Mouse (Mus musculus) kidney, embryonic 16.5 days (tissue): Measurements from ENCODE around the gene Rhof. TPM values are rescaled to one million over a fixed set of nuclear protein-coding genes. Genes with fewer than 3 reads are reported as not detected.
"Not testable (repeated sequence)": the region's sequence is repeated elsewhere in the genome, so short reads cannot be mapped to it uniquely, and the experiment has no call there.

Source experiments
- ATAC-seq: fragments of 200-750 bp; cut with Nextera tagmentation; 2 replicates; pipeline ENCODE4 v1.8.0; 2017; ENCODE audit warnings: moderate TSS enrichment; ENCODE audit not compliant: low FRiP score, low TSS enrichment
- H3K27ac ChIP-seq: fragments of 300-500 bp; sonication (generic); 2 replicates; pipeline ENCODE4 v1.5.1; 2014; ENCODE audit warnings: low read length
- H3K27me3 ChIP-seq: fragments of 300-500 bp; sonication (generic); 2 replicates; pipeline ENCODE4 v1.6.1; 2014; ENCODE audit warnings: low read length, control low read depth, mixed read lengths; ENCODE audit not compliant: insufficient read depth
- H3K36me3 ChIP-seq: fragments of 300-500 bp; sonication (generic); 2 replicates; pipeline ENCODE4 v1.6.1; 2014; ENCODE audit warnings: low read length, control low read depth, mixed read lengths; ENCODE audit not compliant: insufficient read depth
- H3K4me1 ChIP-seq: fragments of 300-500 bp; sonication (generic); 2 replicates; pipeline ENCODE4 v1.6.1; 2014; ENCODE audit warnings: low read length, control low read depth, mixed read lengths; ENCODE audit not compliant: insufficient read depth
- H3K4me2 ChIP-seq: fragments of 300-500 bp; sonication (generic); replicated peaks from 2 replicates; pipeline ENCODE4 v1.6.1; 2014; ENCODE audit warnings: low read depth, low read length
- H3K4me3 ChIP-seq: fragments of 300-500 bp; sonication (generic); 2 replicates; pipeline ENCODE4 v1.5.1; 2014; ENCODE audit warnings: mild to moderate bottlenecking, low read length
- H3K9ac ChIP-seq: fragments of 300-500 bp; sonication (generic); replicated peaks from 2 replicates; pipeline ENCODE4 v1.6.1; 2014; ENCODE audit warnings: low read length
- H3K9me3 ChIP-seq: fragments of 300-500 bp; sonication (generic); 2 replicates; pipeline ENCODE4 v1.6.1; 2016; ENCODE audit warnings: low read length, control low read depth
- WGBS: fragments of 180-500 bp; shearing (Covaris S2); extraction: QIAGEN DNeasy Blood & Tissue Kit; methylation state at CpG from one replicate; pipeline ENCODE4 v1.1.7; 2014; 5-methylcytosine and 5-hydroxymethylcytosine counted together
- polyA plus RNA-seq: library from polyadenylated mRNA; unstranded; fragments of >200 nt; fragmentation: Nextera tagmentation; extraction: Ambion mirVana; gene quantifications from 2 replicates; pipeline ENCODE4 v1.2.1, GENCODE M21; 2015

Gene Rhof
- polyA plus RNA-seq, 1 experiment from 2014 or later, result 3.2 TPM

GRCm38 (mm10) chr5:123061402-123061749, 71.1 kb downstream of the Rhof start:
- H3K4me2 ChIP-seq, H3K36me3 ChIP-seq, H3K27ac ChIP-seq, ATAC-seq, H3K4me3 ChIP-seq, H3K9ac ChIP-seq, H3K27me3 ChIP-seq, H3K9me3 ChIP-seq: not testable (repeated sequence)
- WGBS, result 86% methylated on average over 6 of the region's 6 CpGs
- H3K4me1 ChIP-seq, result peaks cover 13% of the 10 kb centered on the region

DNA sequence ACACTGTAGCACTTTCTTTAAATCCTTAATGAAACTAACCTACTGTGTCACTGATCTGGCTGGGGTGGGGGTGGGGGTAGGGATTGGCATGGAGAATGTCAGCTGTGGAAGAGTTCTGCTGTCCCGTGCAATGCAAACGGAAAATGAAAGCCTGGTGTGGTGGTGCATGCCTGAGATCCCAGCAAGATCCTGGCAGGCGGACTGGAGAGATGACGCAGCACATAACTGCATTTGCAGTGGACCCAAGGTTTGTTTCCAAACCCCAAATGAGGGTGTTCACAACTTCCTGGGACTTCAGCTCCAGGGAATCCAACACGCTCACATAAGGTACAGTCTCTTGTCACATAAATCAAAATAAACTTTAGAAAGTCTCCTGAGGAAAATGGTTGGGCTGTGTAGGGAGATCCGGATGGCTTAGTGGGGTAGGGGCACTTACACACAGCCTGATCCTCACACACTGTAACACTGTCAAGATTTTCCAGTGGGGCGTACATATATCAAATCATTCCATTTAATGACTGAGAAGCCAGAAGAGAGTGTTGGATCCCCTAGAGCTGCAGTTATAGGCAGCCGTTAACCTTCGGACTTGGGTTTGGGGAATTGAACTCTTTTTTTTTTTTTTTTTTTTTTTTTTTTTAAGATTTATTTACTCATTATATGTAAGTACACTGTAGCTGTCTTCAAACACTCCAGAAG, 71.6 kb downstream of the Rhof start:
- no peaks in the 10 kb centered on the region for H3K36me3 ChIP-seq
- H3K9me3 ChIP-seq, result no peaks in the 10 kb centered on the region
- no peak for ATAC-seq
- no peak overlapping the region for H3K9ac ChIP-seq
- H3K27me3 ChIP-seq, result no peaks in the 10 kb centered on the region
- H3K4me1 ChIP-seq, result peaks cover 13% of the 10 kb centered on the region
- WGBS, result 54% methylated on average over 9 of the region's 9 CpGs
- H3K4me2 ChIP-seq, result no peak overlapping the region
- H3K4me3 ChIP-seq, result no peak overlapping the region
- no peak overlapping the region for H3K27ac ChIP-seq

DNA sequence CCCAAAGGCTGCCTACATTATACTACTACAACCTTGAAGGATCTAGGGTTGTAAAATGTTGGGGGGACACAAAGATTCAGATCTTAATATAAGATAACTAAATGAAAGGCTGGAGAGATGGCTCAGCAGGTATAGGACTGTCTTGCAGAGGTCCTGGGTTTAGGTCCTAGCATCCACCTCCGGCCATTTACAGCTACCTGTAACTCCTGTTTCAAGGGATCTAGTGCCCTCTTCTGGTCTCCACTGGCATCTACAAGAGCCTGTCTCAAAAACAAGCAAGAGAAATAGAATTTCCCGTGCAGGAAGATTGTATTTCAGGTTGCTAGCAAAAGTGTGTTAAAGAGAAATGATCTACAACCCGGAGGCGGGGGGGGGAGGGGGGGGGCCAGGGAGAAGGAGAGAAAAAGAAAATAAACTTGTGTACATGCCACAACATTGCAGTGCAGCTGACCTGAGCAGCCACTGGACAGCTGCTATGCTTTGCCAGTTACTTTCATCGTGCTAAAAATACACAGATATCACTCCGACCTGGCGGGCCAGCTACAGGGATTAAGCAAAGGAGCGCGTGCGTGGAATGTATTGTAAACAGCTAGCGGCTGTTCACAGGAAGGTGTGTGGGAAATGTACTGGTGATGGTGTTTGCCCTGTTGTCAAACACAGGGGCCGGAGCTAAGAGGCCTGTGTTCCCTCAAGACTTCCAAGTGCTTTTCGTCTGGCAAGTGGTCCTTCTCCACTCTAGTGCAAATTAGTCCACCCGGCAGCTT, 72.6 kb downstream of the Rhof start:
- no peak overlapping the region for H3K4me2 ChIP-seq
- WGBS, result 17% methylated on average over 14 of the region's 14 CpGs
- H3K4me1 ChIP-seq, result peaks cover 13% of the 10 kb centered on the region
- no peak overlapping the region for H3K4me3 ChIP-seq
- 0 out of 2 replicates have a peak overlapping the region, but pooled peaks have one; percentile 14 for H3K9ac ChIP-seq
- no peaks in the 10 kb centered on the region for H3K36me3 ChIP-seq
- no peak for ATAC-seq
- H3K27ac ChIP-seq, result 0 out of 2 replicates have a peak overlapping the region, but pooled peaks have one; percentile 9
- no peaks in the 10 kb centered on the region for H3K27me3 ChIP-seq
- H3K9me3 ChIP-seq, result no peaks in the 10 kb centered on the region

DNA sequence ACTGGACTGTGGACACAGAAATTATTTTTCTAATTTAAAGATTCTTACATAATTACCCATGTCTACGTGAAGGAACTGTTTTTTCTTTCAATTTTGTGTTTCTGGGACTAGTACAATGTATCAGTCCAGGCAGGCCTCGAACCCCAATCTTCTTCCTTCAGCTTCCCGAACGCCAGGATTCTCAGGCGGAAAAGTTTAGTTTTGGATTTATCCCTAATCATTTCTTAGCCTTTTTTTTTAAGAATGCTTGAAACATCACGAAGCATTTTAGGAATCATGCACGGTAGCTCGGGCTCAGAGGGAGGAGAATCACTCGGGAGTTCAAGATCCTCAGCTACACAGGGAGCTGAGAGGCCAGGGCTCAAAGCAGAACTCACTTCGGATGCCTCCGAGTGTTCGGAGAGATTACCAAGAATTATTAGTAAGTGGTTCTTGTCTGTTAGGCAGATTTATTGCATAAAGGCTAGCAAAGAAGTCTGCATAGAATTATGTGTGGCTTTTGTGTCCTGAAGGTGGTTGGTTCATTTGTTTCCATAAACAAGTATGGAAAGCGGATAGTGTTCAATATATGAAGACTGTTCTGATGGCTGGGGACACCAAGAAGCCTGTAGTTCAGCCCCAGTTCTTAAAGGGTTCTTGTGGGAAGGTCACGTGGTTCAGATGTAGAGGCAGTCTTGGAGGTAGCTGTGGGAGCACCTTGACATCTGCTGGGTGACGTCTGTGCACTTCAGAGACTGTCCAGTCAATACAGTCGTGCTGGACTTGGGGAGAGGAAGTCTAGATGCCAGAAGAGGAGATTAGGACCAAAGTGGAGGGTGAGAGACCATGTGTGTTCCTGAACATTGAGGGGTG, 74.0 kb downstream of the Rhof start:
- Histone ChIP-seq H3K27me3 (no peaks in the 10 kb centered on the region), H3K9me3 (no peaks in the 10 kb centered on the region), H3K27ac (peak overlapping the region; percentile 41), H3K4me1 (peaks cover 13% of the 10 kb centered on the region), H3K36me3 (no peaks in the 10 kb centered on the region), H3K9ac (peak overlapping the region; percentile 65), H3K4me3 (peak overlapping the region; percentile 49), H3K4me2 (peak overlapping the region; percentile 52)
- ATAC-seq, result no peak
- WGBS, result 38% methylated on average over 16 of the region's 16 CpGs

GRCm38 (mm10) chr5:123057366-123058250, 74.9 kb downstream of the Rhof start:
- peak overlapping the region; percentile 41 for H3K27ac ChIP-seq
- H3K9ac ChIP-seq, result peak overlapping the region; percentile 65
- peak; percentile 91 for ATAC-seq
- peak overlapping the region; percentile 49 for H3K4me3 ChIP-seq
- peaks cover 13% of the 10 kb centered on the region for H3K4me1 ChIP-seq
- H3K9me3 ChIP-seq, result no peaks in the 10 kb centered on the region
- 8% methylated on average over 48 of the region's 48 CpGs for WGBS
- H3K4me2 ChIP-seq, result peak overlapping the region; percentile 52
- no peaks in the 10 kb centered on the region for H3K27me3 ChIP-seq
- H3K36me3 ChIP-seq, result no peaks in the 10 kb centered on the region

Other genes starting within 250 kb of the Rhof start
- gene Kdm2b, start 142.9 kb downstream of the Rhof start, polyA plus RNA-seq, result 92.2 and 95.6 TPM in 2 replicates
- 17.5 and 22.1 TPM in 2 replicates for gene Orai1, start 117.6 kb downstream of the Rhof start, polyA plus RNA-seq
- 0.56 TPM in 1 of 2 replicates, not detected in the other for gene Morn3, start 85.7 kb downstream of the Rhof start, polyA plus RNA-seq
- 16.8 and 20.0 TPM in 2 replicates for gene Tmem120b, start 64.3 kb downstream of the Rhof start, polyA plus RNA-seq
- 8.4 and 11.0 TPM in 2 replicates for gene Setd1b, start 9.5 kb upstream of the Rhof start, polyA plus RNA-seq
- 86.9 and 87.9 TPM in 2 replicates for gene Psmd9, start 36.7 kb upstream of the Rhof start, polyA plus RNA-seq
- 0.23 and 0.29 TPM in 2 replicates for gene Hpd, start 50.0 kb upstream of the Rhof start, polyA plus RNA-seq
- gene Wdr66, start 119.4 kb upstream of the Rhof start, polyA plus RNA-seq, result 1.5 and 1.7 TPM in 2 replicates
- 40.0 and 47.9 TPM in 2 replicates for gene Bcl7a, start 211.1 kb upstream of the Rhof start, polyA plus RNA-seq